Mouse (Mus musculus) E14TG2a.4 (cell line): ENCODE measurements around the gene Sox5.

Source experiments
- H3K27me3 ChIP-seq: 2 replicates; pipeline ENCODE4 v1.6.1; 2014; ENCODE audit warnings: low read length, control low read depth; ENCODE audit not compliant: insufficient read depth
- H3K36me3 ChIP-seq: 2 replicates; pipeline ENCODE4 v1.6.1; 2014; ENCODE audit warnings: low read length, control low read depth; ENCODE audit not compliant: insufficient read depth
- H3K4me1 ChIP-seq: replicated peaks from 2 replicates; pipeline ENCODE4 v1.6.1; 2014; ENCODE audit warnings: low read depth, low read length, control low read depth
- H3K4me3 ChIP-seq: replicated peaks from 2 replicates; pipeline ENCODE4 v1.5.1; 2014; ENCODE audit warnings: mild to moderate bottlenecking, low read length
- H3K9me3 ChIP-seq: 2 replicates; pipeline ENCODE4 v1.6.1; 2014; ENCODE audit warnings: low read length, control low read depth
- CTCF ChIP-seq: conservative IDR thresholded peaks from 2 replicates; pipeline ENCODE4 v1.5.1; 2014; ENCODE audit warnings: low read length
- NANOG ChIP-seq: IDR thresholded peaks from 2 replicates; pipeline ENCODE4 v1.6.1; 2014; ENCODE audit warnings: borderline replicate concordance, low read length, mixed read lengths
- POU5F1 ChIP-seq: IDR thresholded peaks from 2 replicates; pipeline ENCODE4 v1.6.1; 2014; ENCODE audit warnings: low read length, borderline replicate concordance

Gene Sox5

GRCm38 (mm10) chr6:144307551-144308149 lies 474.1 kb downstream of the Sox5 start:
- Histone ChIP-seq H3K4me3 (no peak overlapping the region), H3K36me3 (no peaks in the 10 kb centered on the region), H3K9me3 (no peaks in the 10 kb centered on the region; the same call in 1 of the 2 replicates), H3K27me3 (no peaks in the 10 kb centered on the region), H3K4me1 (0 out of 2 replicates have a peak, but pooled peaks cover 3% of the 10 kb centered on the region)
- TF ChIP-seq CTCF (no peak), POU5F1 (no peak), NANOG (no peak)

DNA sequence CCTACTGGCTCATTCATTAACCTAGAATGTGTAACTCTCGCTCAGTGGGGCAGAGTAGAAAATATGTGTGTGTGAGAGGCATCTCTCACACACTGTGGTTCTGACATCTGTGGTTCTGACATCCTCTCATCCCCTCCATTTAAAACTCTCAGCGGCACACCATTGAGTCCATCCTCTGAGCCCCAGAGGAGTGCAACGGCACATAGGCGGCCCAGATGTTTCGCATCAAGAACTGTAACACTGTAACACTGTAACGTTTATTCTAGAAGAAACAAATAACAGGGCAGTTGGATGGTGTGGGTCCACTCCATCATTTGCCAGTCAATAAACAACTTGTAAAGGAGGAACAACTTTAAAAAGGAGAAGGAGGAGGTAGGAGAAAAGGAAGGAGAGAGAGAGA lies 479.0 kb downstream of the Sox5 start:
- H3K4me1 ChIP-seq: peaks cover 15% of the 10 kb centered on the region
- H3K36me3 ChIP-seq: no peaks in the 10 kb centered on the region
- TF ChIP-seq NANOG (no peak), POU5F1 (no peak), CTCF (no peak)
- peaks cover 15% of the 10 kb centered on the region for H3K27me3 ChIP-seq
- H3K9me3 ChIP-seq: no peaks in the 10 kb centered on the region
- H3K4me3 ChIP-seq: no peak overlapping the region

DNA sequence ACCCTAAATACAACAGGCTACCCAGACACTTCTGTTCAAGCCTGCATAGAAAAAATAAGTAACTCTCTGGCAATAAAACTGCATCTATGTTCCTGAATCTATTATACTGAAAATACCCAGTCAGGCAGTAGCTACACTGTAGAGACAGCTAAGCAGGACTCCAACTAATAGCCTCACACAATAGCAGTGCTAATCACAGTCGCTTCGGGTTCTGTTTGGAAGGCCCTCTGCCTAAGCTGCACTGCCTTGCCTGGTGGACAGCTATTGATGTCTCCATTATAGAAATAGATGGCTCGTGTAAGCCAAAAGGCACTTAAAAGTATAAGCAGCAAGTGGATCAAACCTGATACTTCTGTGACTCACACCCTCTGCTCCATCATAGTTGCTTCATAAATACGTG lies 480.7 kb downstream of the Sox5 start:
- no peak overlapping the region for H3K4me3 ChIP-seq
- H3K27me3 ChIP-seq: peaks cover 15% of the 10 kb centered on the region
- H3K4me1 ChIP-seq: peaks cover 14% of the 10 kb centered on the region
- H3K36me3 ChIP-seq: no peaks in the 10 kb centered on the region
- no peaks in the 10 kb centered on the region for H3K9me3 ChIP-seq
- TF ChIP-seq POU5F1 (no peak), NANOG (no peak), CTCF (no peak)

DNA sequence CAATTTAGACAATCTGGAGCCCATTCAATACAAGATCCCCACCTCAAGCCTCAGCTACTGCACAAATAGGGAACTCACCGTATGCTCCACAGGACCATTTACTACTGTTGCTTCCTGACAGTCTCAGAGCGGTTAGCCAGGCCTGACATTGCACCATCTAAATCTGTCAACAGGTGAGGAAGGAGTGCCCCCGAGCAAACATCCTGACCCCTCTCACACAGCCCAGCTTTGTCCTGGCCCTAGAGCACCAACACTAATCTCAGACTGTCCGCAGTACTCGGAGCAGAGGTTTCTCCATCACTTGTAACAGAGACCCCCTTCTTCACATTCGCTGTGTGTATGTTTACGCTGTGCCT lies 482.3 kb downstream of the Sox5 start:
- peaks cover 15% of the 10 kb centered on the region for H3K27me3 ChIP-seq
- H3K9me3 ChIP-seq: peaks cover 9% of the 10 kb centered on the region; the same call in 1 of the 2 replicates
- H3K36me3 ChIP-seq: no peaks in the 10 kb centered on the region
- H3K4me1 ChIP-seq: peaks cover 13% of the 10 kb centered on the region
- no peak overlapping the region for H3K4me3 ChIP-seq
- TF ChIP-seq NANOG (no peak), POU5F1 (no peak), CTCF (no peak)

GRCm38 (mm10) chr6:144298641-144299502 lies 482.9 kb downstream of the Sox5 start:
- H3K4me3 ChIP-seq: no peak overlapping the region
- TF ChIP-seq NANOG (no peak), POU5F1 (no peak), CTCF (no peak)

GRCm38 (mm10) chr6:144297846-144298245 lies 483.9 kb downstream of the Sox5 start:
- no peaks in the 10 kb centered on the region for H3K36me3 ChIP-seq
- no peak overlapping the region for H3K4me3 ChIP-seq
- peaks cover 15% of the 10 kb centered on the region for H3K27me3 ChIP-seq
- peaks cover 13% of the 10 kb centered on the region for H3K4me1 ChIP-seq
- peaks cover 9% of the 10 kb centered on the region; the same call in 1 of the 2 replicates for H3K9me3 ChIP-seq
- no peak for TF ChIP-seq NANOG
- TF ChIP-seq POU5F1: no peak
- TF ChIP-seq CTCF: no peak

More at GRCm38 (mm10) chr6:144298641-144299502, 482.9 kb downstream of the Sox5 start:
- Histone ChIP-seq H3K9me3 (peaks cover 9% of the 10 kb centered on the region; the same call in 1 of the 2 replicates), H3K4me1 (peaks cover 13% of the 10 kb centered on the region), H3K36me3 (no peaks in the 10 kb centered on the region), H3K27me3 (peaks cover 15% of the 10 kb centered on the region)

GRCm38 (mm10) chr6:144297131-144297530 lies 484.6 kb downstream of the Sox5 start:
- H3K4me3 ChIP-seq: no peak overlapping the region
- H3K36me3 ChIP-seq: no peaks in the 10 kb centered on the region
- peaks cover 15% of the 10 kb centered on the region for H3K27me3 ChIP-seq
- H3K9me3 ChIP-seq: peaks cover 9% of the 10 kb centered on the region; the same call in 1 of the 2 replicates
- H3K4me1 ChIP-seq: peaks cover 13% of the 10 kb centered on the region
- TF ChIP-seq POU5F1 (no peak), CTCF (no peak), NANOG (no peak)

- Histone ChIP-seq H3K27me3 (no peaks in the 10 kb centered on the region), H3K4me1 (no peaks in the 10 kb centered on the region), H3K9me3 (peaks cover 9% of the 10 kb centered on the region; the same call in 1 of the 2 replicates), H3K36me3 (no peaks in the 10 kb centered on the region), H3K4me3 (no peak overlapping the region)
- TF ChIP-seq NANOG: no peak
- TF ChIP-seq CTCF: no peak
- no peak for TF ChIP-seq POU5F1
These were observed 490.3 kb downstream of the Sox5 start for GRCm38 (mm10) chr6:144291526-144291925.

GRCm38 (mm10) chr6:144286122-144286521 lies 495.7 kb downstream of the Sox5 start:
- TF ChIP-seq NANOG: no peak
- no peak for TF ChIP-seq CTCF
- no peak for TF ChIP-seq POU5F1
- Histone ChIP-seq H3K4me1 (no peaks in the 10 kb centered on the region), H3K27me3 (no peaks in the 10 kb centered on the region), H3K9me3 (peaks cover 7% of the 10 kb centered on the region), H3K36me3 (no peaks in the 10 kb centered on the region), H3K4me3 (no peak overlapping the region)
